Mouse (Mus musculus): ENCODE measurements around the gene 4933402J07Rik.

DNA sequence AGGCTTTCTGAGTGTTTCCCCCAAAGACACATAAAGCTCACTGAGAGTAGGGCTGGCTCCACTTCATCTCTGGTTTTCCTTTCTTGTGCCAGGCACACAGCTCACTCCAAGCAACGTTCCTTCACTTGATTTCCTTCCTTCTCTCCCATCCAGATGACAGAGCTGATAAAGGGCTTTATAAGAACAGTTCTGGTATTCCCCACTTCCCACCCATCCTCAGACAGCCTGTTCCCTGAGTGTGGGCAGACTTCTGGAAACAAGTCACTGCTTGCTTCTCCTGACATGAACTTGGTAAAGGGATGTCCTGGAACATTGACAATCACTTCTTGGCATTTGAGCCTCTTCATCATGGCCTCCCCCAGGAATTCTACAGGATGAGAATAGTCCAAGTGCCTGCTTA is 10.9 kb upstream of the 4933402J07Rik start:
- TF ChIP-seq CTCF (IDR thresholded peaks at IDR 0.05; ENCODE audit: control insufficient read depth, insufficient read depth, low read length) (no peak), POLR2A (IDR thresholded peaks at IDR 0.05; ENCODE audit: borderline replicate concordance, control insufficient read depth, low read depth, low read length) (no peak)

All from bone marrow, adult 2 months (tissue).